Mouse (Mus musculus) stomach, embryonic 14.5 days (tissue): ENCODE results near the gene Cdc6. TPM values are rescaled to one million over a fixed set of nuclear protein-coding genes. Genes with fewer than 3 reads are reported as not detected.

Experiments used
- ATAC-seq: fragments of 200-750 bp; cut with Nextera tagmentation; 2 replicates; pipeline ENCODE4 v1.8.0; 2017; ENCODE audit warnings: low read depth, moderate TSS enrichment; ENCODE audit not compliant: insufficient number of reproducible peaks, insufficient read depth, low FRiP score
- H3K27ac ChIP-seq: fragments of 300-500 bp; sonication (generic); 2 replicates; pipeline ENCODE4 v1.5.1; 2014; ENCODE audit warnings: mild to moderate bottlenecking, low read length, moderate library complexity, mixed read lengths
- H3K27me3 ChIP-seq: fragments of 300-500 bp; sonication (generic); 2 replicates; pipeline ENCODE4 v1.6.1; 2014; ENCODE audit warnings: low read length, control low read depth, mixed read lengths; ENCODE audit not compliant: control insufficient read depth, insufficient read depth
- H3K36me3 ChIP-seq: fragments of 300-500 bp; sonication (generic); 2 replicates; pipeline ENCODE4 v1.6.1; 2014; ENCODE audit warnings: mild to moderate bottlenecking, control low read depth, low read length, moderate library complexity, mixed read lengths; ENCODE audit not compliant: control insufficient read depth, insufficient read depth
- H3K4me1 ChIP-seq: fragments of 300-500 bp; sonication (generic); 2 replicates; pipeline ENCODE4 v1.6.1; 2014; ENCODE audit warnings: low read length, control low read depth, mixed read lengths; ENCODE audit not compliant: control insufficient read depth, insufficient read depth
- H3K4me2 ChIP-seq: fragments of 300-500 bp; sonication (generic); replicated peaks from 2 replicates; pipeline ENCODE4 v1.6.1; 2014; ENCODE audit warnings: low read depth, low read length, control low read depth
- H3K4me3 ChIP-seq: fragments of 300-500 bp; sonication (generic); 2 replicates; pipeline ENCODE4 v1.5.1; 2014; ENCODE audit warnings: low read depth, low read length, control low read depth
- H3K9ac ChIP-seq: fragments of 300-500 bp; sonication (generic); replicated peaks from 2 replicates; pipeline ENCODE4 v1.6.1; 2014; ENCODE audit warnings: low read depth, mild to moderate bottlenecking, control low read depth, low read length, moderate library complexity, mixed read lengths
- H3K9me3 ChIP-seq: fragments of 300-500 bp; sonication (generic); 2 replicates; pipeline ENCODE4 v1.6.1; 2016; ENCODE audit warnings: low read depth, low read length, control low read depth; ENCODE audit not compliant: control insufficient read depth
- WGBS: fragments of 180-500 bp; shearing (Covaris S2); extraction: QIAGEN DNeasy Blood & Tissue Kit; methylation state at CpG from one replicate; pipeline ENCODE4 v1.1.7; 2014; 5-methylcytosine and 5-hydroxymethylcytosine counted together
- polyA plus RNA-seq: library from polyadenylated mRNA; unstranded; fragments of >200 nt; fragmentation: Nextera tagmentation; extraction: Ambion mirVana; gene quantifications from 2 replicates; pipeline ENCODE4 v1.2.1, GENCODE M21; 2014

Gene Cdc6
- polyA plus RNA-seq, 1 experiment from 2014 or later = 31.4 TPM

DNA sequence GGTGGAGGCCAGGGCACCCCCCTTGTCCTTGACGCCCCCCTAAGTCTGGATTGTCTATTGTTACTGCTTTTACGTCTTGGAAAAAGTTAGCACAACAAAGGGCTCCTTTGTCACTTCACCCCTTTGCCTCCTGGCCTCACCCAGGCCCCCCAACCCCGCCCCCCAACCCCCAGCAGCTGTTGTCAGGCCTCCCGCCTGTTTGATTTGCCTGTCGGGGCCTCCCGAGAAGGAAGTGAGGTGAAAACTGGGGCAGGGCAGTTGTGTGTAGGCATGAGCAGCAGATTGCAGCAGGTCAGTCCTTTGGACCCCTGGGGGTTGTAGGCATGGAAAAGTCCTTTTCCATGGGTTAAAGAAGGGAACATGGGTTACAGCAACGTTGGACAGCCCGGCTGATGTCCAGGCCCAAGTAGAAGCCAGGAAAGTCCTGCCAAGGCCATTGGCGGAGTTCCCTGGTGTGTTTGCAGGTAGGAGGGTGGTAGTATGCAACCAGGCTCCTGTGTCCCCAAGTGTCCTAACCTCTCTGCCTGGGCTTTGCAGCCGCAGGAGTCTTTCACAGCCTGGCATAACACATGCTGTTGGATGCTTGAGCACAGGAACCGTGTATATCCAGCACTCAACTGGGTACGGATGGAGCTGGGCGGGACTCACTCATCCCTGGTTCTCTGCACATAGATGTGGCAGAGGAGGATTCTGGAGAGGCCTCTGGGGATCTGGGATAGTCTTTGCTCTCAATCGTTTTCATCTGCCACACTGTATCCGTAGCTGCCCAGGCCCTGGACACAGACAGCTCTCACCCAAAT, 57.2 kb downstream of the Cdc6 start:
- Histone ChIP-seq H3K9ac (peak overlapping the region; percentile 33), H3K4me1 (peaks cover 82% of the 10 kb centered on the region), H3K4me3 (peak overlapping the region; percentile 78), H3K27ac (peak overlapping the region; percentile 96), H3K9me3 (no peaks in the 10 kb centered on the region), H3K36me3 (peaks cover 21% of the 10 kb centered on the region), H3K27me3 (no peaks in the 10 kb centered on the region), H3K4me2 (peak overlapping the region; percentile 99)
- ATAC-seq = no peak
- WGBS = 17% methylated on average over 15 of the region's 15 CpGs

DNA sequence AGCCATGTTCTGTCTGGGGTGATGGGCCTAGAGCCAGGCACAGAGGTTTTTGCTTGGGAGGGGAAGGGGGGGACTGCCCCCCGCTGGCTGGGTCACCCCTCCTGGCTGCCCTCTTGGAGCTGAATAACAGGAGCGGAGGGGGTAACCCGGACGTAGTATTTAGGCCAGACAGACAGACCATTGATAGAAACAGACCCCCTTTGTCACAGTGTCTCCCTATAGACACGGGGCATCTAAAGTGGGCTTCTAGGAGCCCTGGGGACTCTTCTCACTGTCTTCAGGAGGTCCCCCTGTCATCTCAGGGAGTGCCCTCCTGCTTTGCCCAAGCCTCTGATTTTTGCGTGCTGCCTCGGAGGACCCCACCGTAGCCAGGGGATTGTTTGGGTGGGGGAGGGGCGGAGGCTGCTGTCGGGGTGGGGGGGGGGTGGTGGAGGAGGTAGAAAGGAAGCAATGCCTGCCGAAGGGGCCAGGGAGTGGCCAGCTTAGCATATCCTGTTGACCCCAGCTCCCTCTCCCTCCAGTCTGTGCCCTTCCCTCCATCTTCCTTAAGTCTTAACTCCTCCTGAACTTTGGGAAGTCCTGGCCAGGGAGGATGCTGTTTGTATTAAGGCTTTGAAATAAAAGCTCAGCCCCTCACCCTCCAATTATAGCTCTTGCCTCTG, 57.9 kb downstream of the Cdc6 start:
- peaks cover 86% of the 10 kb centered on the region for H3K4me1 ChIP-seq
- no peaks in the 10 kb centered on the region for H3K27me3 ChIP-seq
- H3K9me3 ChIP-seq = no peaks in the 10 kb centered on the region
- peak overlapping the region; percentile 33 for H3K9ac ChIP-seq
- H3K27ac ChIP-seq = peak overlapping the region; percentile 96
- peaks cover 28% of the 10 kb centered on the region for H3K36me3 ChIP-seq
- H3K4me3 ChIP-seq = peak overlapping the region; percentile 78
- H3K4me2 ChIP-seq = peak overlapping the region; percentile 99
- 10% methylated on average over 11 of the region's 11 CpGs for WGBS
- no peak for ATAC-seq

DNA sequence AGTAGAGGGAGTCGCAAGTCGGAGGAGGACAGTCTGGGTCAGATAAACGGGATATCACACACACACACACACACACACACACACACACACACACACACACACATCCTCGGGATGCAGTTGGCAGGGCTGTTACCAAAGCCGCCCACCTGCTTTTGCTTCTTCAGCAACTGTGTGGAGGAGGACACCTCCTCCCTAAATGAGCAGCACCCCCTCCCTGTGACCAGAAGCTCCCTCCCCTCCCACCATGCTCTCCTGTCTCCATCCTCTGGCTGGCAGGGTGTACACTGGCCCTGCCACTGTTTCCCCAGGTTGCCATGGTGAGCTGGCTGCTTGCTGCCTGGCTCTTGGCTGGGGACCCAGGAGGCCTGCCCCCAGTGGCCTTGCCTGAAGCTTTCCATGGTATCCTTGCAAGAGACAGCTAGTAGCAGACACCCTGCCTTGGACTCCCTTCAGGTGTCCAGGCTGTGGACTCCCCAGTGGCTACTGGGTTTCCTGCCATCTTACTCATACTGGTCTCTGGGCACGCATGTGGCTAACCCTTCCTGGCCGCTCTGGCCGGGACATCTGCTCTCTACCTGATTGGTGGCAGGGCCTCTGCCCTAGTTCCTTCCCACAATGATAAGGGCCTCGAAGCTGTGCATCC, 59.0 kb downstream of the Cdc6 start:
- H3K27me3 ChIP-seq = no peaks in the 10 kb centered on the region
- H3K36me3 ChIP-seq = peaks cover 39% of the 10 kb centered on the region
- ATAC-seq = no peak
- 25% methylated on average over 9 of the region's 9 CpGs for WGBS
- H3K9ac ChIP-seq = no peak overlapping the region
- H3K4me2 ChIP-seq = peak overlapping the region; percentile 99; the same call in 1 of the 2 replicates
- H3K27ac ChIP-seq = peak overlapping the region; percentile 96; the same call in 1 of the 2 replicates
- no peaks in the 10 kb centered on the region for H3K9me3 ChIP-seq
- no peak overlapping the region for H3K4me3 ChIP-seq
- H3K4me1 ChIP-seq = peaks cover 94% of the 10 kb centered on the region

DNA sequence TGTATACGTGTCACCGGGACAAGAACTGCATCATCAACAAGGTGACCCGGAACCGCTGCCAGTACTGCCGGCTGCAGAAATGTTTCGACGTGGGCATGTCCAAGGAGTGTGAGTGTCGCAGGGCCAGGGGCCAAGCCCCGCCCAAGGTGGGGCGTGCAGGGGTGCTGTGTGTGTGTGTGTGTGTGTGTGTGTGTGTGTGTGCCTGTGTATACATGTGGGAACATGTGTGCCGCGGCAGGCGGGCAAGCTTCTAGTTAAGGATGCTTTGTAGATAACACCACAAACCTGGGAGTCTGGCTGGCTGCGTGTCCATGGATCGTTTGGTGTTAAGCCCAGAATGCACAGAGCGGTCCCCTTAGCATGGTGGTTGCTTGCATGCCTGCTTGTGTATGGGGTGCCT, 60.5 kb downstream of the Cdc6 start:
- ATAC-seq = no peak
- peaks cover 54% of the 10 kb centered on the region for H3K36me3 ChIP-seq
- H3K27ac ChIP-seq = peak overlapping the region; percentile 74
- WGBS = 28% methylated on average over 16 of the region's 16 CpGs
- H3K9ac ChIP-seq = no peak overlapping the region; the same call in 1 of the 2 replicates
- no peaks in the 10 kb centered on the region for H3K9me3 ChIP-seq
- peak overlapping the region; percentile 25; the same call in 1 of the 2 replicates for H3K4me2 ChIP-seq
- peaks cover 82% of the 10 kb centered on the region for H3K4me1 ChIP-seq
- H3K4me3 ChIP-seq = no peak overlapping the region
- H3K27me3 ChIP-seq = no peaks in the 10 kb centered on the region

DNA sequence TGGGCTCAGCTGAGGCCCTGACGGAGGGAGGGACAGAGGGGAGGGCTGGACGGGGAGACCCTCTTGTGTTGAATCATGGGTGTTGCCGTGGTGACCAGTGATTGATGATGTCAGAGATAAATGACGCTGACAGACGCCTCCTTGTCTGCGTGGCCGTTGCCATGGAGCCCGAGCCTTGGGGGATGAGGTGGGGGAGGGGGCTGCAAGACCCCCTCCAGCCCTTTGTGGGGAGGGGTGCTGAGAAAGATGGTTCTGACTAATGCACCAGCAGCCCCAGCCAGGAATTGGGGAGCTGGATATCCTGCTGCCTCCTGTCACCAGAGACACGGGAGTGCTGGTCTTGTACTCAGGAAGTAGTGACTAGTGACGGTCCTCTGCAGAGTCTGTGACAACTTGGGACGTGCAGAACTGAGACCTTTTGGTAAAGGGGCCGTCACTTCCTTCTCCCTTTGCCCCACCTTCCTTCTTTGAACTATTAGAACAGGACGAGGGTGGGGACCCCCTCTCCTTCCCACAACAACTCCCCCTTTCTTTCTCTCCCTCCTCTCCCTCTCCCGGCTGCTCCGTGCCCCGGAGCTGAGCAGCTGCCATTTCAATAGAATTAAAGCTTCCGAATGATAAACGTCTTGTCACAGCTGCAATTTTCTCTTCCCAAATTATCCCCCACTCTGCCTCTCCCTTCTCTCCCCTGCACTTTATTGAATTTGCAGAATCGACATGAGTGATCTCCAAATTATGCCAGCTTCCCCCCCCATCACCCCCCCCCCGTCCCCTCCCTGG, 61.3 kb downstream of the Cdc6 start:
- Histone ChIP-seq H3K9ac (no peak overlapping the region; the same call in 1 of the 2 replicates), H3K9me3 (no peaks in the 10 kb centered on the region), H3K27me3 (no peaks in the 10 kb centered on the region), H3K27ac (peak overlapping the region; percentile 74), H3K4me2 (peak overlapping the region; percentile 25; the same call in 1 of the 2 replicates), H3K4me3 (no peak overlapping the region), H3K4me1 (peaks cover 78% of the 10 kb centered on the region), H3K36me3 (peaks cover 62% of the 10 kb centered on the region)
- no peak for ATAC-seq
- WGBS = 6% methylated on average over 20 of the region's 20 CpGs

DNA sequence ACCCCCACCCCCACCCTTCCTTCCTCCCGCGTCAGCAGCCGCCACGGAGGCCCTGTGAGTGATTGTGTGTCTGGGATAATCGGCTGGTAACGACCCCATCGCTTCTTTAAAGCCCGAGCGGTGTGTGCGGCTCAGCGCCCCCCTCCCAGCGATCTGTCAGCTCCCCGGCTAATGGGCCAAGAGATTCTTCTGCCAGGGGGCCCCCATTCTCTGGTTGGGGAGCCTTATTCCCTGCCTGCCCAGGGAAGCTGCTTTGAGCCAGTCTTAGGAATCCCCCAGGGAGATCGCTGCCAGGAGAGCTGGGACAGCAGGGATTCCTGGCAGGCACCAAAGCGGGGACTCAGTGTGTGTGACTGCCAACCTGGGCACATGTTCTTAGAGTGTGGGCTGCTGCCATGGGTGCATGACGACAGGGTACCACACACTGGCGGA, 61.9 kb downstream of the Cdc6 start:
- Histone ChIP-seq H3K9me3 (no peaks in the 10 kb centered on the region), H3K9ac (no peak overlapping the region), H3K36me3 (peaks cover 67% of the 10 kb centered on the region), H3K4me1 (peaks cover 72% of the 10 kb centered on the region), H3K4me3 (no peak overlapping the region), H3K27ac (peak overlapping the region; percentile 48), H3K27me3 (no peaks in the 10 kb centered on the region), H3K4me2 (no peak overlapping the region)
- 15% methylated on average over 17 of the region's 17 CpGs for WGBS
- ATAC-seq = no peak

DNA sequence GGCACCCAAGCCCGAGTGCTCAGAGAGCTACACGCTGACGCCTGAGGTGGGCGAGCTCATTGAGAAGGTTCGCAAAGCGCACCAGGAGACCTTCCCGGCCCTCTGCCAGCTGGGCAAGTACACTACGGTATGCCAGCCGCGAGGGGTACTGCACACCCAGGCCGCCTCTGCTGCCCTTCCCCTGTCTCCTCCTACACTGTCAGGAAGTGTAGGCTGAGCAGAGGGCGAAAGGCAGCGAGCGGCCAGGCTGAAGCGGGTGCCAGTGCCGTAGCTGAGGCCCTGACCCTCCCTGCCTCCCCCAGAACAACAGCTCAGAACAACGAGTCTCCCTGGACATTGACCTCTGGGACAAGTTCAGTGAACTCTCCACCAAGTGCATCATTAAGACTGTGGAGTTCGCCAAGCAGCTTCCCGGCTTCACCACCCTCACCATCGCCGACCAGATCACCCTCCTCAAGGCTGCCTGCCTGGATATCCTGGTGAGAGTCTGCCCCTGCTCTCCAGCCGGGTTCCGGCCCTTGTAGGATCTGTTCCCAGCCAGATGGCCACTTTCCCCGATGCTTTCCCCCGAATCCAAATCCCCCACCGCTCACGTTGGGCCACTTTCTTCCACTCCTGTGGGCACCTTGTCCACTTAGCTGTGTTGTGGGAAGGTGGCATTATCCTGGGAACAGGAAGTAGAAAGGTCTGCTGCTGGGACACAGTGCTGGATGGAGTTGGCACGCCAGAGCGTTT, 62.8 kb downstream of the Cdc6 start:
- no peaks in the 10 kb centered on the region for H3K9me3 ChIP-seq
- no peak overlapping the region for H3K9ac ChIP-seq
- peaks cover 63% of the 10 kb centered on the region for H3K4me1 ChIP-seq
- H3K4me2 ChIP-seq = no peak overlapping the region
- H3K36me3 ChIP-seq = peaks cover 72% of the 10 kb centered on the region
- no peak overlapping the region for H3K4me3 ChIP-seq
- H3K27ac ChIP-seq = peak overlapping the region; percentile 34; the same call in 1 of the 2 replicates
- ATAC-seq = no peak
- 66% methylated on average over 29 of the region's 29 CpGs for WGBS
- no peaks in the 10 kb centered on the region for H3K27me3 ChIP-seq
